Mouse (Mus musculus): Measurements from ENCODE around the gene Osbp2.
A peak's percentile ranks its signal among the peaks of the same experiment; 100 is the strongest.

The Osbp2 gene

DNA sequence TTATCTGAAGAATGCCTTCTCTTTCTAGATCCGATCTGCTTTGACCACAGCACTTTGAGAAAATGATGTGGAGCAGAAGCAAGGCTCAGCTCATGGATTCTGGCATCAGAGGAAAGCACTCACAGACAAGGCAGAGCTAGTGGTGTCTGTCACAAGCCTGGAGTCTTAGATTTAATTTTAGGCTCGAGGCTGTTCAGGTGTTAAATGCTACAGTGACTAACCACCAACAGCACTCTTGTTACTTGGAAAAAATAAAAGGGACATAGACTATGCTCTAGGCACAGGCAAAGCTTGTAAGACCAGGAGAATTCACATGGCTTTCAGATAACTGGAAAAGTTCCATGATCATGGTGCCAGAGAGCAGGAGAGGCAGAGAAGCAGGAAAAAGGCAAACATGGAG, 40.3 kb downstream of the Osbp2 start:
- DNase-seq (ENCODE audit: low read depth, low spot score) = no peak

DNA sequence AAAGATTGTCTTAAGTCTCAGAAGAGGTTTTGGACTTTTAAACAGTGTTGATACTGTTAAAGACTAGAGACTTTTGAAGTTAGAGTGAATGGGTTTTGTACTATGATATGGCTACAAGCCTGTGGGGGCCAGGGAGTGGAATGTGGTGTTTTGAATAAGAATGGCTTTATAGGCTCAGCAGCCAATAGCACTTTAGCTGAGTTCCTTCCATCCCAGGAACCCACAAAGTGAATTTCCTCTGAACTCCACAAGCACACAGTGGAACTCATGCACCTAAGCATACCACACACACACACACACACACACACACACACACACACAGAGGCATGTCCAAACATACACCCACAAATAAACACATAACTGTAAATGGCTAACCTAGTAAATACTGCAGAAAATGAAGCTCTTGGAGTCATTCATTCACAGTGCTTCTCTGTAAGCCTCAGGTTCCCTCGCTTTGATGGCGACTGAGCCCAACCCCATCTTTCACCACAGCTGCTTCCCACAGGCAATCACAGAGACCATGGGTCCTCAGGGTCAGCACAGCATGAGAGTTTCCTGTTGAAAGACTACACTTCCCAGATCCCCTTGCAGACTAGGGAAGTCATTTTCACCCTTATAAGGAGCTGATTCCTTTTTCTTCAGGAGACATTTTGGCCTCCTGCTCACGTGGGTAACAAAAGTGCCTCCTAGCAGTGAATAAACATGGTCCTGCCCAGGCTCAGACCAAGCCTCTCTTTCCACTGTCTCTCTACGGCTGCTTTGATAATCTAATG, 45.5 kb downstream of the Osbp2 start:
- DNase-seq (ENCODE audit: low read depth, low spot score) = no peak

DNA sequence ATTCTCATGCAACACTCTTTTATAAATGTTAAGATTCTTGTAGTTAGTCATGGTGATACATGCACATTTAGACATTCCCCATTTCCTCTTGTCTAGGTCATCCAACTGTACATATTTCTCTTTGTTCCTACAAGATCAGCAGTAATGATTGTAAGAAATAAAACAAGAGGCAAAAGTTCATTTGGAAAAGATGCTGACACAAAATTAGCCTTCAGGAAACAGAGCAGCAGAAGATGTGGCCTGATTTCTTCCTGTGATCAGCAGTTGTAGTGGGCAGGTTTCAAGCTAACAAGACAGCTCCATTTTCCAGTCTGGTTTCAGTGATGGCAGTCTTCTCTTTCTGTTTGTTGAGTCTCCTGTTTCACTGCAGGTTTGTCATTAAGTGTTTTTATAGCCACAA, 47.8 kb downstream of the Osbp2 start:
- DNase-seq (ENCODE audit: low read depth, low spot score) = no peak

DNA sequence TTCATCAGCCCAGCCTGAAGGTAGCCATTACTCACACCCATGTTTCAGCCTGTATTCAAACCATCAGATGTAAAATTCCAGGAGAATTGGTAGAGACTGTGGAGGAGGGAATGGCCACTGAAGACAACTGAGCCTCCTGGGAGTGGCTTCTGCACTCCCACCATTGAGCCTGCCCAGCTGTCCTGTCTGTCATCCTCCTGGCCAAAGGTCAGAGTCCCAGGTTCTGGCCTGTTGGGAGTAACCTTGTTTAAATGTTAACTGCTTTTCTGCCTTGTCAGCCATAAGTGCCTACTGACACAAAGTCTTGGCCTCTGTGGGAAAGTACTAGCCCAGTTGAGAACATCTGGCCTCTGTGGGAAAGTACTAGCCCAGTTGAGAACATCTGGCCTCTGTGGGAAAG, 50.4 kb downstream of the Osbp2 start:
- DNase-seq (ENCODE audit: low read depth, low spot score) = no peak

DNA sequence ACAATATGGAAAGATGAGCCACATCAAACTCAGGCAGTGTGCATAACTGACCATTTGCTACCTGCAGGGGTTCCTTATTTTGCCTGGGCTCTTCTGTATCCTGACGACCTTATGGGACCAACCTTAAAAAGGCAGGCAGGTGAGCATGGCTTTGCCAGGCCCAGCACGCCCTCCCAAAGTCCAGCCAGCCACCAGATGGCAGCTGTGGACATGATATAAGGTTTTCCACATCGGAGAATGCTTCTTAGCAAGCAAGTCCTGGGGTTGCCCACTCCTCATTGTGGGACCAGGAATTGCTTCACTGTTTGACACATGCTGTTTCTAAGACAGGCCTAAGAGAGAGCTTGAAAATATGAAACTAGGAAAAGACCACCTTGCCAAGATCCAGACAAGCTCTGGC, 55.5 kb downstream of the Osbp2 start:
- no peak for DNase-seq (ENCODE audit: low read depth, low spot score)

DNA sequence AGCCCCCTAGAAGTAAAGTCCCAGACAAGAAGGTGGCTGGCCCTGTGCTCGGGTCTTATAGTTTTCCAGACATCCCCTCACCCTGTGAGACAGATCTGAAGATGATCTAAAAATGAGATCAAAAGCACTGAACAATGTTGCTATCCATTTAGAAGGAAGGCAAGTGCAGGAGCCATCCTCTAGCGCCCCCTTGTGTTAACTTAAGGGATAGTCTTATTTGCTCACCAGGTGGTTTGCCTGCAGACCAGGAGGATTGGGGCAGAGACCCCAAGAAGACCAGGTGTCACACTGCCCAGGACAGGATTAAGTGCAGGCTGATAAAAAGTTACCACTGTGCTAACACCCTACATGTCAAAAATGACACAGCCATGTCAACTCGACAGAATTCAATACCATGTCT, 58.3 kb downstream of the Osbp2 start:
- no peak for DNase-seq (ENCODE audit: low read depth, low spot score)

DNA sequence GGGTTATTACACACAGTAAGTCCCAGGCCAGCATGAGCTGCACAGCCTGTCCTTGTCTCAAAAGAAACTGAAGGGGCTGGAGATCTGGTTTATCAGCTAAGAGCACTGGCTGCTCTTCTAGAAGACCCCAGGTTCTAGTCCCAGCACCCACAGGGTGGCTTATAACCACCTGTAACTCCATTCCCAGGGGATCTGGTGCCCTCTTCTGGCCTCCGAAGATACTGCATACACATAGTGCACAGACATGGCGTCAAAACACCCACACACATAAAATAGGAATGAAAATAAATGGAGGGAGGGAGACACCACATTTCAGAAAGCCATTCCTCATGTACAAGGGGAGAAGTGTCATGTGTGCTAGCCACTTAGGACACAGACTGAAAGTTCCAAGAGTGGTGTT, 59.1 kb downstream of the Osbp2 start:
- DNase-seq (ENCODE audit: low read depth, low spot score) = no peak

DNA sequence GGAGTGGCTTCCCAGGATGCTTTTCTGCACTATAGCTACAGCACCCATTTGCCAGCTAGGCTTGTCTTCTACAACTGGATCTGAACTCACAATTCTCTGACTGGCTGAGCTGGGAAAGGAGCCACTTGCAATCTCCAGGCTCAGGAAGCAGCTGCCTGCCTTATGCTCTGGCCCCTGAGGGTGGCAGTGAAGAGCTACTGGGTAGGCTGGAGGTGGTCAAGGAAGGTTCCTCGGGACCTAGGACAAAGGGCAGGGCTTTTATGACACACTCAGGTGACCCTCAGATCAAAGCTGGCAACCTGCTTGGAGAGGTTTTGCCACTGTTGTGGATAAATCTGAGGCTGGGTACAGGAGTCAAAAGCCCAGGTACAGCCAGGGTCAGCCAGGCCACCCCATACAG, 61.6 kb downstream of the Osbp2 start:
- no peak for DNase-seq (ENCODE audit: low read depth, low spot score)

DNA sequence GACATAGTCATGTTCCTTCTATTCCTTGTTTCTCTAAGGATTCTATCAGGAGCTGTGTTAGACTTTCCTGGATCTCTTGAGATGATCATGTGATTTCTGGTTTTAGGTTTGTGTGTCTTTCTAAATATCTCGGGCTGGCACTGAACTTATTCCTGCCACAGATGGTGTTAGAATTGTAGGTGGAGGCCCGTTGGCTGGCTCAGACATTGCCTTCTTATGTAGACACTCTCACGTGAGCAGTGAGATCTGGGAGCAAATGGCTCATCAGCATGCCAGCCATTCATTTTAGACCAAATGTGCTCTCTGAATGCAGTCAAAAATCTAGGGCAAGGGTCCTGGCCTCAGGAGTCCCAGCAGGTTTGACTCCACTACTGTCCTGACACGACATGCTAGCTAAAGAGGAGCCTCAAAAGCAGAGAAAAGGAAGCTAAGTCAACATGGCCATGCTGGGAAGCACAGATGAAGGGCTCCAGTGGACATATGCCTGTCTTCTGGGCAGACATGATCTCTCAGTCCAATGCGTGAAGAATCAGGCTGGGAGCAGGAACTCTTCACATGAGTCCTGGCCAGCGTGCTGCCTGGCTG, 66.0 kb downstream of the Osbp2 start:
- DNase-seq (ENCODE audit: low read depth, low spot score) = no peak

DNA sequence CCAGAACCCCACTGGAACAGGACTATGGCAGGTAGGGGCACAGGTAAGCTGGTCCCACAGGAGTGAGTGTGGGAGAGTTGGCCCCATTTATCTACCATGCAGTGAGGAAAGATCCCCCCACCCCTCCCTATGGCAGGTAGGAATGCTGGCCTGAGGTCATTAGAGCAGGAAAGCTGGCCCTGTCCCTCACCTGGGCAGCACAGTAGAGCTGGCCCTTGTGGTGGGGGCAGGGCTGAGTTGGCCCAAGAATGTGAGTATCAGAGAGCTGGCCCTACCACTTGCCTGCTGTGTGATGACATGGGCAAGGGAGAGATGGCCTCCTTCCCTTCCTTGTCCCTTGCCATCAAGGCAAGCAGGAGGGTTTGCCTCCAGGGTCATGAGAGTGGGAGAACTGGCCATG, 73.0 kb downstream of the Osbp2 start:
- no peak for DNase-seq (ENCODE audit: low read depth, low spot score)

DNA sequence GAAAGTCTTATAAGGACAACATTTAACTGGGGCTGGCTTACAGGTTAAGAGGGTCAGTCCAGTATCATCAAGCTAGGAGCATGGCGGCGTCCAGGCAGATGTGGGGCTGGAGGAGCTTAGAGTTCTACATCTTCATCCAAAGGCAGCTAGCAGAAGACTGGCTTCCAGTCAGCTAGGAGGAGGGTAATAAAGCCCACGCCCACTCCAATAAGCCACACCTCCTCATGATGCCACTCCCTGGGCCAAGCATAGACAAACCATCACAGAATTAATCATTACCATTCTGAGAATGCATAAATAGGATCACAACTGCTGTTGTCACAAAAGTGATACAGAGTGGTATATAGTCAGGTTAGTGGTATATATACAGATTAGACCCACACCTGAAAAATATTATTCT, 73.8 kb downstream of the Osbp2 start:
- DNase-seq (ENCODE audit: low read depth, low spot score) = no peak

DNA sequence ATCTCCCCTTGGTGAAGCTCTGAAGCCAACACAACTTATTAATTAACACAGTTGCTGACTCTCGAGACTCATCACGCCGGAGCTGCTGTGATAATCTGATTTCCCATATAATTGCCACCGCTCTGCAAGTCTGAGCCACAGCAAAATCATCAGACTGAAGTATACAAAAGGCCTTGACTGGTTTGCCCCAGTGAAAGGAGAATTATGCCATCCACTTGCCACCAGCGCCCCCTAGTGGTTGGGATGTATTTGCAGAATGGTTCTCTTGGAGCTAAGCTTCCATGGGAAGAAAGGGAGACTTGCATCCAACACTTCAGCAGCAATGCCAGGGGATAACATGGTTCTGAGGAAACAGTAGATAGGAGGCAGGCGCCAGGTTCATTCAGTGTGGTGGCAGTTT, 77.1 kb downstream of the Osbp2 start:
- DNase-seq (ENCODE audit: low read depth, low spot score) = peak; percentile 69

DNA sequence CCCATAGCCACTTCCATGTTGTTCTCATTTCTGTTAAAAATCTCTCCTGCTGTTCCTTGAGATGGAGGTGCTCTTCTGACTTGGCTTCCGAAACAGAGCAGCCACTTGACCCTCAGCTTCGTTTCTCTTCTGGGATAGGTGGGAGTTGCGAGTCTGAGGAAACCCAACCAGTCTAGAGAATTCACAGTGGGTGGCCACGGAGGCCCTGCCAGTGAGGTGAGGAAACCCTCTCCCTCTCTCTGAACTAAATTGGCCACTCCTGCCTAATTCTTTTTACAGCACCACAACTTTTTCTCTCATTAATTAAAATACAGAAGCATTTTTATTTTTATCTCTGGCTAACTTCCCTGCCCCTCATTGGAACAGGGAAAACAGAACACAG, 88.4 kb downstream of the Osbp2 start:
- no peak for DNase-seq (ENCODE audit: low read depth, low spot score)

DNA sequence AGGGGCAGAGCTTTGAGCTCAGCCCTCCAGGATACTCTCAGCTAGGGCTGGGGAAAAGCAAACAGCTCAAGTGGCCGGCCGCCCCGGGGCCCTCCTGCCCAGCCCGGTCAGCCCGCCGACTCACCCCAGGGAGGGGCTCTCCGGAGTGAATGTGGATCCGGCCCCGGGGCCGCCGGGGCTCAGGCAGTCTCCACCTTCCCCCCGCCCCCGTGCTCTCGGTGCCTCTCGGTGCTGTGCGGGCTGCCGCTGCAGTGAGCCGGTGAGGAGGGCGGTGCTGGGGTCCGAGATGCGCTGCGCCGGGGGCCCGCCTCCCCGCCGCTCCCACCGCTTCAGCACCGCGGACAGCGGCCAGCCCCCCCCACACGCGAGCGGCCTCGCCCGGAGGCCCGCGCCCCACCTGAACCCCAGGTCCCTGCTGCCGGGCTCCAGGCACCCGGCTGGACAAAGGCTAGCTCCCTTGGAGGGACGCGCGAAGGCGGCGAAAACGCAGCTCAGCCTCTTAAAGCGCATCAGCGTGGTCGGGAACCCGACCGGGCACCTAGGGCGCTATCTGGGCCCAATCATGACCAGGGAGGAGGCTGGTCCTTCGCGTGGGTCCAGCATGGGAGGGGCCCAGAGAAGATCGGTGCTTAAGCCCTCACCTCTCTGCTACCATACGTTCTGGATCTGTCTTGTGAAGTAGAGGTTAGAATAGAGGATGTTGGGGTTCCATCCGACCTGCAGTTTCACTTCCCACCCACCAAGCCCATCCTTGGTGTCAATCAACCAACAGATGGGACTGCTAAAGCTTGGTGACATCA, 89.0 kb downstream of the Osbp2 start:
- DNase-seq (ENCODE audit: low read depth, low spot score) = no peak

DNA sequence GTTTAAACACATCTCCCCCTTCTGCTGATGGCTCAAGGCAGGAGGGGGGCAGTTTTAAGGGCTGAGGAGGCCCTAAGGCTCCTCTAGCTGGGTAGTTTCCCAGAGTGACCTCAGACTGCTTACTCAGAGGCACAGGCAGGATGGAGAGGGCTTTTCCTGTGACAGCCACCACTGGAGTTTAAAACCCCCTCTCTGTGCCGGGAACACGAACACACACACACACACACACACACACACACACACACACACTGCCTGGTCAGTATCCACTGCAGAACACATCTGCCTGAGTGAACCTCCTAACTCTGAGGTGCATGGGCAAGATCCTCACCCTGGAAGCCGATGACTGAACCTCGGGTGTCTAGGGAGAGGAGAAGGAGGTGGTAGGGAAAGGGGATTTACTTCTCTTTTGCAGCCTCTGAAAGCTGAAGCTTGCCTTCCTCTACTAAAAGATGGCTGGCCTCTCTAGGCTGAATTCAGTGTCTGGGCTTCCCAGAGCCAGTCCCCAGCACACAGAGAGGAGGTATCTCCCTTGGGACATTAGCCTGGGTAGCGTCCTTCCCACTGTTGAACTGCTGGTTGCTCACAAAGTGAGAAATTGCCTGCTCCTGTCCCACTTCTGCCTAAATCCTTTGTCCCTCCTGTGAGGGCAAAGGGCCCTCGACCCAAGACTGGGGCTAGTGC, 89.8 kb downstream of the Osbp2 start:
- DNase-seq (ENCODE audit: low read depth, low spot score) = no peak

DNA sequence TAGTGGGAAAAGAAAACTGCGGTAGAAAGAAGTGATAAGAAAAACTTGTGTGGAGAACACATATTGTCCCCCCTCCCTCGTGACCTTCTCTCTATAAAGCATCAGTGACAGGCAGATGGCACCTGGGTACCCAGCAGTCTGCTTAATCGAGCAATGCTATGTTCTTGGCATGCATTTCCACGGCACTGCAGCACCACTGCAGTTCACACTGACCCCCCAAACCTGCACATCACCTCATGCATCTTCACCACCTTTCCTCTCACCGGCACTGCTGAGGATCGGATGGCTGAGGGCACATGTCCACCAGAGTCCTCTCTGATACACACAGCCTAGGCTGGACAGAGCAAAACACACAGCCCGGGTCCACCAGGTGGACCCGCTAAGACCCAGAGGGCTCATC, 90.6 kb downstream of the Osbp2 start:
- no peak for DNase-seq (ENCODE audit: low read depth, low spot score)

DNA sequence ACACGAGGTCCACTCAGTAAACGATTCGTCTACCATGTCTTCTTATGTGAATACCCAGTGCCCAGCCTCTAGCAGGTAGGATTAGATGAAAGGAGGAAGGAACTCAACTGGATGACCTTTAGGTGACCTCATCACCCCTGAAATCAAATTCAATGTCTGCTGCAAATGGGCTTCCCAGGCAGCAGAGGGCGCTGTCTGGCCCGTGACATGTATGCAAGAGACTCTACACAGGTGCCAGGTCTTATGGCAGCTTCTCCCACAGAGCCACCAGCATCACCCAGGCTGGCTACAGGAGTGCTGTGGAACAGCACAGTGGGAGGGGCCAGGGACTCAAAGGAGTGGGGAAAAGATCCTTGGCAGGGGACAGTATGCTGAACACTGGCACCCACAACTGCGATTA, 92.4 kb downstream of the Osbp2 start:
- DNase-seq (ENCODE audit: low read depth, low spot score) = no peak

DNA sequence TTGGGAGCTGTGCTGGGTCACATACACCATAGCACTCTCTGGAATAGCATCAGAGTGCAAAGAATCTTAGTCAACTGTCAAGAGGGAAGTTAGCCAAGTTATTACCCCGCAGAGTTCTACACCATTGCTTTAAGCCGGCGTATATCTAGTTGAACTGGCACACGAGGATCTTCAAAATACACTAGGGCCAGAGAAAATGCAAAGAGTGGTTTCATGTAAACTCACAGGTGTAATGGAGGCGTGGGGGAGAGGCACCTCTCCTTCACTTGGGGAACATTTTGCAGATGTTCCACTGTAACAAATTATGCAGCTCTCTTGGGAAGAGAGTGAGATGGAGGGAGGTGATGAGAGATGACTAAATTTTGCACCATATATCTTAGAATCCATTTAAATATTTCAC, 95.9 kb downstream of the Osbp2 start:
- no peak for DNase-seq (ENCODE audit: low read depth, low spot score)

DNA sequence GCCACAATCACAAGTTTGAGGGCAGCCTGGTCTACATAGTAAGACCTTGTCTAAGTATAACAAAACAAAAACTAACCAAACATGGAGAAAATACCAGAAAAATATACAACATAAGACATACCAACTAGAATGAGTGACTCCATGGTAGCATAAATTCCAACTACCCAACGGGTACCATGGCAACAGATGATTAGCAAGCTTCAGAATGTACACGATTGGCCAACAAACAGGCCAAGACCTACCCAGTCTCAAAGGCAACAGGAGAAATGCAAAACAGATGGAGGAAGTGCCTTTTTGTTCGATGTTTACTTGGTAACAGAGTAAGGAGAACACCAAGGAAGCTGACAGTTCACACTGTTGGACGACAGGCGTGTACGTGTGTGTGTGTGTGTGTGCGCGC, 96.7 kb downstream of the Osbp2 start:
- DNase-seq (ENCODE audit: low read depth, low spot score) = no peak

DNA sequence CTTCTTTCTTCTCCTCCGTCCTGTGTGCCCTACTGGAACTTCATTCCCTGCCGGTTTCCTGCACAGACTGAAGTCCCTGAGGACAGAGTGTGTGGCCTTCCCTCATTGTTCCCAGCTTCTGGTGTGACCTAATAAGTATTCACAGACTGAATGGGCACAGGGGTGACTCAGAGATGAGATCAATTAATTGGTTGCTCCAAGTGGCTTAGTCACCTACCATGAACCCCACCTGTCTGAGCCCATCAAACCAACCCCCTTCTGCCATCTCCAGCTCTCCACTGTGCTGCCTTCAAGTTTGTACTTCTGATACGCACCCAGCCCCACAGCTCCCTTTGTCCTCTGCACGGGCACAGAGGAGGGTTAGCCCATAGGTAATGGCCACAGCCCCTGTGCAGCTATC, 99.4 kb downstream of the Osbp2 start:
- no peak for DNase-seq (ENCODE audit: low read depth, low spot score)

DNA sequence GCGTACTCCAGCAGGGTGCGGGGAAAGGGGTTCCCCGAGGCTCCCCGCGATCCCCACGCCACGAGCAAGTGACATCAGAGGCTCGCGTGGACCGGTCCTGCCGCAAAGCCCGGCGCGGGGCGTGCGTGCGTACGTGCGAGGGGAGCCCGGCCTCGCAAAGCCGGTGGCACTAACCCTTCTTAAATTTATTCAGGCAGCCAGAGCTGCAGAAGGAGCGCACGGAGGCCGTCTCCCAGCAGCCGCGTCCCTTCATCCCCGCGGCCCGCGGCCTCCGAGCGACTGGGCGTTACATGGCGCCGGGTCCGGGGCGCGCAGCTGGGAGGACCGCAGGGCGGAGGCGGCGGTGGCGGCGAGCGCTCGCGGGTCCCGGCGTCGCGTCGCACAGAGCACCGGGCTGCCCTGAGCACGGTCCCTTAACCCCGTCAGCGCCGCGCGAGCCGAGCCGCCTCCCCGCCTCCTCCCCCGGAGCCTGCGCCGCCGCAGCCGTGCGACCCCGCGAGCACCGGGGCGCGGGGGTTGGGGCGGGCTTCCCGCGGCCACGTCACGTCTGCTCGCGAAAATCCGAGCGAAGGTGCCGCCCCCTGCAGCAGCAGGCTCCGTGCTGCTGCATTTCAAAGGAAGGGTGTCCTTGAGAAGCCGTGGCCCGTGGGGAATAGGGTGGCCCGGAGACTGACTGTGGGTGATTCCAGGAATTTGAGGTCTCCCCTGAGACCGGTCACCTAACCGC, 101.8 kb downstream of the Osbp2 start:
- no peak for DNase-seq (ENCODE audit: low read depth, low spot score)

DNA sequence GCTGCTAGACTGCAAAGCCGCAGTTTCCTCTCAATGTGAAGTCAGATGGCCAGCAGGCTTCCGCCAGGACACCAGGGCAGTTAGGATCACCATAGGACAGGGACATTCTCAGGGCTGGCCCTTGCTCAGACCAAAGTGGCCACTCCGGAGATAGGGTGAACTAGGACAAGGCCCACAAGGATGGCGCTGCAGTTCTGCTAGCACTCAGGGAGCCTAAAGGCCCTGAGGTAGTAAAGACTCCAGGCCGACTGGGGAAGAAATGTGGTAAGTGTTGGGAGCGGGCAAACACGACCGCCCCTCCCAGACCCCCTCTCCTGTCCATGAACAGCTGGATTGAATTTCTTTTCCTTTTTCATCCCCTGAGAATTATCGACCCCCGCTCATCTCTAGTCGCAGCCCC, 102.4 kb downstream of the Osbp2 start:
- no peak for DNase-seq (ENCODE audit: low read depth, low spot score)

Data from skeletal muscle tissue, adult 2 months (tissue).